Mouse (Mus musculus) fat pad, adult 2 months (tissue): Measurements from ENCODE around the gene Prr3.
"Not testable (repeated sequence)": the region's sequence is repeated elsewhere in the genome, so short reads cannot be mapped to it uniquely, and the experiment has no call there.

ENCODE experiments used
- DNase-seq: peaks from one replicate; pipeline ENCODE4 v3.0.0-alpha.2; 2011; ENCODE audit warnings: low read depth, low spot score; ENCODE audit errors: extremely low read depth

The Prr3 gene

DNA sequence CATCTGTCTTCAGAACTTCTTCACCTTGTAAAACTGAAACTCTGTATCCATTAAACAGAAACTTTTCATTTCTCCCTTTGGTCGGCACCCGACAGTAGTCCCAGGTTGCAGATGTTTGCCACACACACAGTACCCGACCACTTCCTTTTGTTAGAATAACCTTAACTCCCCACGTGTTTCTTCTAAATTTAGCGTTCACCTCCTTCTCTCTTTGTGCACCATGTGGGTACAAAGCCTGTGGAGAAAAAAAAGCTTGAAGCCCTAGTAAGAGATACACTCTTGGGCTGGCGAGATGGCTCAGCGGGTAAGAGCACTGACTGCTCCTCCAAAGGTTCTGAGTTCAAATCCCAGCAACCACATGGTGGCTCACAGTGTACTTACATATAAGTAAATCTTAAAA is 19.3 kb upstream of the Prr3 start:
- DNase-seq: no peak

DNA sequence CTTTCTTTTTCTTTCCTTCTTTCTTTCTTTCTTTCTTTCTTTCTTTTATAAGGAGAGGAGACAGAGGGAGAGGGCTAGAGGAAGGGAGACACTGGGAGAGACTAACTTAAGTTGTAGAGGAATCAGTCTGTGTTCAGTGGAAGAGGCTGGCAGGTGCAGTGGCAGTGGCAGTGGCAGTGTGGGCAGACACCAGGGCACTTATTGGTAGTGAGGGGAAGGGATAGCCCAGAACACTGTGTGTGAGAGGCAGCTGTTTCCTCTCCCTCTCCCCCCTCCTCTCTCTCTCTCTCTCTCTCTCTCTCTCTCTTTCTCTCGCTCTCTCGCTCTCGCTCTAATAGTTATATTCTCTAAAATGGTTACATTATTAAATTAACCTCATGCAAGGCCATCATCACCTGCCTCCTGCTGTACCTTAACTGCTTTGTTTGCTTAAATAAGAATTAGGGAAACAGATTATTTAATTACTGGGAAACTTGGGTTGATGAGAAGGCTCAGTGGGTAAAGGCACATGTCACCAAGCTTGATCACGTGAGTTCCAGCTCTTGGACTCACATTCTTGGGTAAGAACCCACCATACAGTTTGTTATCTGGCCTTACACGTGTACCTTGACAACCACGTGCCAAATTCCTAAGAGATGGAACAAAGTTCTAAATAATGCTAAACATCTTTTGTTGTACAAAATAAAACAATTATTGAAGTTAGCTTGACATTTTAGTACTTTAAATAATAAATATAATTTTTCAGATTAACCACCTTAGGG is 18.7 kb upstream of the Prr3 start:
- DNase-seq: no peak

DNA sequence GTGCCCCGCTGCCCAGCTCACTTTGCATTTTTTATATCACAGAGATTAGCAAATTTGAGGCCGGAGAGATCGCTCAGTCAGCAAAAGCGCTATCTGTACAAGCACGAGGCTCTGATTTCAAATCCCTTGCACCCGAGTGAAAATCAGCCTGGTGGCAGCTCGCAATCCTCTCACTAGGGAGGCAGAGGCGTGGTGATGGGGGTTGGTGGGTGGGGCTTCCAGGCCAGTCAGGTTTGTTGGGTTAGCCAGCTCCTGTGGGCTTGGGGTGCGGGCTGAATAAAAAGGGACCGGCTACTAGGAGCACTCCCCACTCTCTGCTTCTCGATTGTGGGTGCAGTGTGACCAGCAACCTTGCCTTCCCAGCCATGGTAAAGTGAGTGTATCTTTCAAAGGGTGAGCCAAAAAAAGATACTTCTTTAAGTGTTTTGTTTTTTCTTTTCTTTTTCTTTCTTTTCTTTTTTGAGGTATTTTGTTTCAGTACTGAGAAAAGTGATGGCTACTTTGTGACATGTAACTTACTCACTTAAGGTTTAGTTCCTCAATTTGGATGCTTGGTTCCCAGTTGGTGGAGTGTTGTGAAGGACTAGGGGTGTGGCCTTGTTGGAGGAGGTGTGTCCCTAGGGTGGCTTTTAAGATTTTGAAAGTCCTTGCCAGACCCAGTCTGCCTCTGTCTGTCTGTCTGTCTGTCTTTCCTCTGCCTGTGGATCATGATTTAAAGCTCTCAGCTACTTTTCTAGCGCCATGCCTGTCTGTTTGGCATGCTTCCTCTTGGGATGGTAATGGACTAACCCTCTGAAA is 17.9 kb upstream of the Prr3 start:
- DNase-seq: no peak

DNA sequence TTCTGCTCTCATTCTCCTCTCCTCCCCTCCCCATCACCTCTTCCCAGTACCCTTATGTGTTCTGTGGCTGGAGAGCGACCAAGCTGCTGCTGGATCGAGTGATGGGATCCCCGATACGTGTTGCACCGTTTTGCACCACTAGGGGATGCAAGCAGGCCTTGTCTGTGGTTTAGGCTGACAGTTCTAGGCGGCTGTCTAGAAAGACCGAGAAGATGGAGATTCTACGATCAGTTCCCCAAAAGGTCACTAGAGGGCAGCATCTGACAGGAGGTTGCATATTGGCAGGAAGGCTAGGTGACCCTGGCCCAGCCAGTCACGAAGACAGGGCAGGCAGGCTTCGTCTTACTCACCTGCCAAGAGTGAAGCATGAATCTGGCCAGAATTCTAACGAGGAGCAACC is 16.9 kb upstream of the Prr3 start:
- peak; percentile 75 for DNase-seq

DNA sequence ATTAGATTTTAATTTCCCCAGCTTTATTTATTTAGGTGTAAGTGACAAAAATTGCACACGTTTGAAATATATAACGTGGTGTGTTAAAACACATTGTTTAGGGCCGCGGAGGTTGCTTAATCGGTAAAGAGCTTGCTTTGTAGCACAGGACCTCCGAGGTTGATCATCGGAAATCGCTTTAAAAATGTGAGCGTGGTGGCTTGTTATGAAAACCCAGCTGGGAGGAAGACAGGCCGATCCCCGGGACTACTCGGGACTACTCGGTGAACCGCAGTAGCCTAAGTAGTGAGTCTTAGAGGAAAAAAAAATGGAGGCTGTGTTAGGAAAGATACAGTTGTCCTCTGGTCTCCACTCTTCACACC is 14.8 kb upstream of the Prr3 start:
- no peak for DNase-seq

DNA sequence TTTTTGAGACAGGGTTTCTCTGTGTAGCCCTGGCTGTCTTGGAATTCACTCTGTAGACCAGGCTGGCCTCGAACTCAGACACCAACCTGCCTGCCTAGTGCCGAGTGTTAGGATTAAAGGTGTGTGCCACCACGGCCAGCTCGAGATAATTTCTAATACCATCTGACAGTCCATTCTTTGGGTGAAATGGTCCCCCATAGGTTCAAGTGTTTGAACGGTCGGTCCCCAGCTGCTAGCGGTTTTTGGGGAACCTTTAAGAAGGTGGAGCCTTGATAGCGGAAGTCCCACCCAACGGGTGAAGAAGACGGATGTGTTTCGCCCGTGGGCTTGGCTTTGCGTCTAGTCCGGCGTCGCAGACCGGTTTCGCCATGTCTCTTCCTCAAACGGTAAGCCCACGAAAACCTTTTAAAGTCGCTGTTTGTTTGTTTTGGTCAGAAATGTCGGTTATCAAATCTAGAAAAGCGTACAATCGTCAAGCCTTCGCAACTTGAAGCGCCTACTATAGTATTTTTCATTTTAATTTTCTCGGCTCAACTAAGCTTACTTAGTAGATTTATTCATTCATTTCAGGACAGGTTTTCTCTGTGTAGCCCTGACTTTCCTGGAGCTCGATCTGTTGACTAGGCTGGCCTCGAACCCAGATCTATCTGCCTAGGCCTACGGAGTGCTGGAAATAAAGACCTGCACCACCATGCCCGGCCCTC is 14.3 kb upstream of the Prr3 start:
- no peak for DNase-seq

DNA sequence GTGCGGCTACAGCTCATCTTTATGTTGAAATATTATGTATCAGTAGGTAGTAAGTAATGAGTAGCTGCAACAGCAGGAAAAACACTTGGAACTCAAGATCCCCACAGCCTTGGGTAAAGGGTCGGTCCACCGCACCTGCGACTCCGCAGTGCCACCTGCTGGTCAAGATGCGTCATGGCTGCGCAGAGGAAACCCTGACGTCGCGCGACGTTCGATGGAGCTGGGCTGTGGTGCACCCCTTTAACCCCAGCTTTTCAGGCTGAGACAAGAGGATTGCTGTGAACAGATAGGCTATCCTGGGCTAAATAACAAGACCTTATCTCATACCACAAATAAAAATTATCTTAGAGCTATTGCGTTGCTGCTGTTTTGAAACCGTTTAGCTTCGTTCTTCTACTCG is 13.6 kb upstream of the Prr3 start:
- DNase-seq: no peak

DNA sequence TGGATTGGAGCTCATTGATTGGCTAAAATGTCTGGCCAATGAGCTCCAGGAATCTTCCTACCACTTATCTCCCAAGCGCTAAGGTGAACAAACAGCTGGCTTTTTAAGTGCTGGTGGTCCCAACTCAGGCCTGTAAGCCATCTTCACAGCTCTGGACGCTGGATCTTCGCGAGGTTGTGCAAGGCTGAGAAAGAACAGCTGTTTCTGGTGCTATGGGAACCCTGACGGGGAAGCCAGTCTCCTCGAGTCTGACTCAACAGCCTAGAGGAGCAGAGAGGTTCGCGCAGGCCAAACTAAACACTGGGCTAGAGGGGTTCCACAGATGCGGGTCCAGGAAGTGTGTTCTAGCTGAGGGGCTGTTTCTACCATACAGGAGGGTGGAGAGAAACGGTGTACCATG is 11.7 kb upstream of the Prr3 start:
- DNase-seq: no peak

DNA sequence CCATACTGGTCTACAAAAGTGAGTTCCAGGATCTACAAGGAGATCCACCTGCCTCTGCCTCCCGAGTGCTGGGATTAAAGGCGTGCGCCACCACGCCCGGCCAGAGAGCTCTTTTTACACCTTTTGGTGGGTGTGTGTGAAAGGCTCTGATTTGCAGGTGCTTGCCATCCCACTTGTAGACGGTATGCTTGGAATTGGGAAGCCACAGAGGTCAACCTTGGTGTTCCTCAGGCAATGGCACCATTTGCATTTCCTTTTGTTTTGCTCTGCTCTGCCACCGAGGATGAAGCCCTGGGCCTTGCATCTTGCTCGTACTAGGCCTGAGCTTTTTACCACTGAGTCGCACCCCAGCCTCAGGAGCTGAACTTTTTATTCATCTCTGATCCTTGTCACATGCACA is 1.7 kb upstream of the Prr3 start:
- no peak for DNase-seq

DNA sequence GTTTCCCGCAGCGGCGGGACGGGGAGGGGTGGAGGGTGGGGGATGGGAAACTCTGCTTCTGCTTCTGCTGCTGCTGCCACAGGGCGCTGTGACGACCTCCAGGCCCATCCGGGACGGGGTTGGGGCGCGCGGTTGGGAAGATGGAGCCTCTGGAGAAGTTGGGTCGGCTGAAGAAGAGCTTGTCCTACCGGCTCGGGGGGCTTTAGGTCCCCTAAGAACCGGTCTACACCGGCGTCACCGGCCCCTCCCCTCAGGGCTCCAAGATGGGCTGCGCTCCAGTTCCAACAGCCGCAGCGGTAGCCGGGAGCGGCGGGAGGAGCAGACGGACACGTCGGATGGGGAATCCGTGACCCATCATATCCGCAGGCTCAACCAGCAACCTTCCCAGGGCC is 323 bp upstream of the Prr3 start:
- DNase-seq: no peak

DNA sequence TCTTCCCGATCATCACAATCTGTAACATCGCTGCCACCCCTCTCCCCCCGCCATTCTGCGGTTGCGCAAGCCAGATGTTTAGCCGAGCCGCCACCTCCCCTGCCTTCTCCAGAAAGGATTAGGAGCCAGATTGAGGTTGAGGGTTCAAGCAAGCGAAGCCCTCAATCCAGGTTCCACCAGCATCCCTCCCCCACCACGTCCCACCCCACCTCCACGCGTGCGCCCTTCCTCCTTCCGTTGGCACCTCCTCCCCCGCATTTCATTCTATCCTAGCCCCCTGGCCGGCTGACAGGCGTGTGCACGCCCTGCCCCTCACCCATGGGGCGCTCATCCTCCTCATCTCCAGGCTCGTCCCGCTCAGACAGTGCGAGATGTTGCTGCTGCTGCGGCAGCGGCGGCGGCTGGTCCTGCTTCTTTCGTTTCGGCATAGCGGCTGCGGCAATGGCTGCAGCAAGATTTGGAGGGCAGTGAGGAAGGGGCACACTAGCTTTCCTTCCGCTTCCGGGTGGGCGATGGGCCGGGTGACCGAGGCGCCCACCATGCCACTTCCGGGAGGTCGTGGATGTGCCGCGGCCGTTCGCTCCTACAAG is 1.1 kb downstream of the Prr3 start:
- no peak for DNase-seq

DNA sequence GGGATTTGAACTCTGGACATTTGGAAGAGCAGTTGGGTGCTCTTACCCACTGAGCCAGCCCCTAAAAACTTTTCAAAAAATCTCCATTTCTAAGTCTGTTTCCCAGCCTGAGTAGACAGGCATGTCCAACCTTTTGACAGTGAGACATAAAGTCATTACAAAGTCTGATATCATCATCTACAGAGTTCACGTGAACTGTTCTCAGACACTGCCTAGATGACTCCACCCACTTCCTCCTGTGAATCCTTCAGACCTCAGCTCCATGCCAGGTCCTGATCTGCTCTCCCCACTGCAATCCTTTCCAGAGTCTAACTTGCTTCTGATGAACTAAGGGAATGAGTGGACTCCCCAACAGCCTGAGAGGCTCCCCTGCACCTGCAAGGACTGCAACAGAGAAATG is 7.9 kb downstream of the Prr3 start:
- no peak for DNase-seq

DNA sequence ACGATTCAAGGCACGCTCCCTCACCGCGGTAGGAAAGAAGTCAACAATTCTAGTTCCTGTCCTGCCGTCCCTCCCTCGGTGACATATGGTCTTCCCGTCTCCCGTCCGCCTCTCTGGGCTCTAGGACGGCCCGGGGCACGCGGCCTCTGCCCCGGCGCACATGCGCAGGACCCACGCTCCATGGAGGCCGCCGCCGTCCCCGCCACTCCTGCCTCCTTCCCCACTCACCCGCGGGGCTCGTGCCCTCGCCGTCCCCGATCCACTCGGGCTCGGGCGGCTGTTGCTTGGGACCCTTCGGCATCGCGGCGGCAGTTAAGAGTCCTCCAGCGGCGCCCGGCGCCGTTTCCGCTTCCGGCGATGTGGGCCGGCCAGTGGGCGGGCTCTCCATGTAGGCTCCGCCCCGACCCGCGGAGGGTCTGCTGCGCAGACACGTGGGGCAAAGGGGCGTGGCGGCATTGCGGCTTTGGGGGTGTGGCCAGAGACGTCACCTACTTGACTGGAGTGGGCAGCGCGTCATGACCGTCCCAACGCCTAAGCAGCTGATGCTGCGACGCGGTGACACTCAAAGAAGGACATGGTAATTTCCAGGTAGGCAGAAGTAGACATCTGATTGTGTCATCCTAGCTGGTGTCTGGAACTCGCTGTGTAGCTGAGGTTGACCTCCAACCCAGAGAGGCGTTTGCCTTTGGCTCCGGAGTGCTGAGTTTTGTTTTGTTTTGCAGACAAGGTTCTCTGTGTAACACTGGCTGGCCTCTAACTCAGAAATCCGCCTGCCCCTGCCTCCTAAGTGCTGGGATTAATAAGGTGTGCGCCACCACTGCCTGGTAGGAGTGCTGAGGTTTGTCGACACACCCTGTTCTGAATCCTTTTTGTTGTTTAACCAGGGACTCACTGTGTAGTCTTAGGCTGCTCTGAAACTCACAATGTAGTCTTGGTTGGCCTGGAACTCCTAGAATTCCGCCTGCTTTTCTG is 10.3 kb downstream of the Prr3 start, which contains the start of gene Abcf1:
Abcf1 (minus strand) TSS at position 344 of the 972 bp plus-strand sequence.
- DNase-seq: peak; percentile 74

DNA sequence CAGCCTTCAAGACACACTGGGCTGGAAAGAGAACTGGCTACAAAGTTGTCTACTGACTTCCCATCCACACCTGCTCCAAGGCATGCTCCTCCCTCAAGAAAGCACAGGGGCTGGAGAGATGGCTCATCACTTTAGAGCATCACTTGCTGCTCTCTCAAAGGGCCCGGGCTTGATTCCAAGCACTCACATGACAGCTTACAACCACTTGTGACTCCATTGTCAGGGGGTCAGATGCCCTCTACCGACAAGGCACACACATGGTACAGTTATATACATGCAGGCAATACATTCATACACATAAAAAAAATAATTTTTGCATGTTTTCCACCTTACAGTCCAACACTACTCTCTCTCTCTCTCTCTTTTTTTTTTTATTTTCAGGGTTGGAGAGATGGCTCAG is 12.4 kb downstream of the Prr3 start:
- no peak for DNase-seq

DNA sequence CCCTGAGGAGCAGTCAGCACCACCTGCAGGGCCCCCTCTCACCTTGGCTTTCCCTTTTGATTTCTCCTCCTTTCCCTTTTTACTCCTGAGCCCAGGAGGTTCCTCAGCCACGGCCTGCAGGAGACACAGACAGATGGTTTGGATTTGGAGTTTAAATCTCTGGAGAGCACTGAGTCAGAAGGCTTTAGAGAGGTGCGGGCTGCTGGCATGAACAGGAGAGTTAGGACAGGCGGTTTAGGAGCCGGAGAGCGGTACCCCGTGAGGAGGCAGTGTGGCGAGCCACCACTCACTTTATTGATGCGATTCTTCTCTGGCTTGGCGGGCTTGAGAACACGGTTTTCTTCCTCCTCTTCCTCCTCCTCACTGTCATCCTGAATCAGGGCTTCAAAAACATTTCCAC is 16.8 kb downstream of the Prr3 start:
- DNase-seq: no peak

DNA sequence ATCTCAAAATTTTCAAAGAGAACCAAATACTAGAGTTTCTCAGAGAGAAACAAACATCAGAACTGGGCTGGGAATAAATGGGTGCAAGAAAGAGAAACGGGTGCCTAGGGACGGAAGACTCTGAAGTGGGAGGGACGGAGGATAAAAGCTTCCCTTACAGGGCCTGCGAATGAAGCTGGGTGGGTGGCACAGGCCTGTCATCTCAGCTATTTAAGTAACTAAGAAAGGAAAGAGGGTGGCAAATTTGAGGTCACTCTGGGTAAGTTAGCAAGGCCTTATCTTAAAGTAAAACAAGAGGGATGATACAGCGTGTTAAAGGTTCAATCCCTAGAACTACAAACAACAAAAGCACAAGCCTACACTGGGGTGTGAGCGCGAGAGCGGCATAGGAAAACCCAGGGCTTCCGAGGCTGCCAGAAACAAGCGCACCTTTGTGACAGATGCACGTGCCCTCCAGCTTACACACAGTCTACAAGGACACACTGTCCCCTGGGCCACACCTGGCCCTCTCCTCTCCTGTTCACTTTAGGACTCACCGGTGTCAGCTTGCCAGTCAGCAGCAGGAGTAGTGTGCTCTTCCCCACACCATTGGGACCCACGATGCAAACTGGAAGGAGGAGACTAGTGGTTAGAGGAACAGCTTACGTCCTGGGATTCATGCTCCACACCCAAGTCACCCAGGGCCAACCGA is 21.4 kb downstream of the Prr3 start:
- DNase-seq: no peak

DNA sequence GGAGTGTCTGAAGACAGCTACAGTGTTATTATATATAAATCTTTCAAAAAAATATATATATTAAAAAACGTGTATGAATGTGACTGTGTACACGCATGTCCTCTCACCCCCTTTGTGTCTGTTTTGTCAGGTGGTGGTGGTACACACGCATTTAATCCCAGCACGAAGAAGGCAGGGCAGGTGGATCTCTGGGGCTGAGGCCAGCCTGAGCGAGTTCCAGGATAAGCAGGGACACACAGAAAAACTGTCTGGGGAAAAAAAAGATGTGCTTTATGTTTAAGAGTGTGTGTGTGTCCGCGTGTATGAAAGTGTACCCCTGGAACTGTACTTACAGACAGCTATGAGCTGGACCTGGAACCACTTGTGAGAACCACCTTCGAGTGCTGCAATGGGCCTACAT is 25.4 kb downstream of the Prr3 start:
- no peak for DNase-seq

DNA sequence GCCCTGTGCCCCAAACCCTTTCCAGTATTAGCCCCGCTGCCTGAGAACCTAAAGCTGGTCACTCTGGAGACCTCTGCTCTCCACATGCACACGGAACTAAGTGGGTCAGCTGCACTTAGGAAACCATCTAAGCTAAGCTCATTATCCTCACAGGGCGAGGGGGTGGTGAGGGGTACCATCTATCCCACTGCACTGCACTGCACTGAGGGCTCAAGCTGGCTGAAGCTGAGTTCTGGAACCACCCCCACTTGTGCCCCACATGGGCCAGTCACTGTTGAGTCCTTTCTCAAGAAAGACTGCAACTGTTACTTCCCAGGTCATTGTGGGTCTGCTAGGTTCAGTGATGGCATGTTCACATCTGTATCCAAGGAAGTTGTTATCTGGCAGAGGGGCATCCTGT is 27.5 kb downstream of the Prr3 start:
- DNase-seq: not testable (repeated sequence)

DNA sequence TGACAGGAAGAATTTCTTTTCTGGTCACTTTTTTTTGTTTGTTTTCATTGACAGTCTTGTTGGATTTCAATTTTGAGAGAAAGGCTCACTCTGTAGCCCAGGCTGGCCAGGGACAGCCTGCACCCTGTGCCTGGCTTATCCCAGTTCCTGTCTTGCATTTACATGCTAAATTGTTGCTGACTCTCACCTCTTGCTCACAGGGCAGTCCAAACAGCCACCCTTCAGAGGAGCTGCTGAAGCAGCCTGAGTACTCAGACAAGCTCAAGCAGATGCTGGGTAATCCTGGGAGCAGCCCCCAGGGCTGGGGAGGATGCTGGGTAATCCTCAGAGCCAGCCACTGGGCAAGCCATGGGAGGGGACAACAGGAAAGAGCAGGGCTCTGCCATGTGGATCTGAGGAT is 29.1 kb downstream of the Prr3 start:
- DNase-seq: not testable (repeated sequence)

DNA sequence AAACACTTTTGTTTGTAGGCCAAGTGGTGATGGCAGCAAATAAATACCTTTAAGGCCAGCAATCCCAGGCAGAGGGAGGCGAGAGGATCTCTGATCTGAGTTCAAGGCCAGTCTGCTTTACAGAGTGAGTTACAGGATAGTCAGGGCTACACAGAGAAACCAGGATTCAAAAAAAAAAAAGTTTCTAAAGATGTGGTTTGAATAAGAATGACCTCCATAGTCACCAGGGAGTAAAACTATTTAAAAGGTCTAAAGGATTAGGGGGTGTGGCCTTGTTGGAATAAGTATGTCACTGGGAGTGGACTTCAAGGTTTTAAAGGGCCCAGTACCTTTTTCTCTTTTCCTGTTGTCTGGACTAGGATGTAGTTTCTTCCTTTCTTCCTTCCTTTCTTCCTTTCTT is 40.1 kb downstream of the Prr3 start:
- no peak for DNase-seq
